Mouse (Mus musculus): ENCODE data around the gene Herpud2.

Gene Herpud2

GRCm38 (mm10) chr9:25151611-25152241 is at the start of gene Herpud2:
TSS of gene Herpud2 (minus strand) at chr9:25151820.
- peak; percentile 80 for DNase-seq (ENCODE audit: low spot score)

- no peak for DNase-seq (ENCODE audit: low spot score)
Measured at GRCm38 (mm10) chr9:25200987-25201386, 49.4 kb upstream of the Herpud2 start.

- DNase-seq (ENCODE audit: low spot score): no peak
Measured at GRCm38 (mm10) chr9:25200148-25200547, 48.5 kb upstream of the Herpud2 start.

GRCm38 (mm10) chr9:25196746-25197145 is 45.1 kb upstream of the Herpud2 start:
- DNase-seq (ENCODE audit: low spot score): no peak

GRCm38 (mm10) chr9:25191612-25192011 is 40.0 kb upstream of the Herpud2 start:
- DNase-seq (ENCODE audit: low spot score): no peak

- DNase-seq (ENCODE audit: low spot score): no peak
Measured at GRCm38 (mm10) chr9:25186501-25186900, 34.9 kb upstream of the Herpud2 start.

DNA sequence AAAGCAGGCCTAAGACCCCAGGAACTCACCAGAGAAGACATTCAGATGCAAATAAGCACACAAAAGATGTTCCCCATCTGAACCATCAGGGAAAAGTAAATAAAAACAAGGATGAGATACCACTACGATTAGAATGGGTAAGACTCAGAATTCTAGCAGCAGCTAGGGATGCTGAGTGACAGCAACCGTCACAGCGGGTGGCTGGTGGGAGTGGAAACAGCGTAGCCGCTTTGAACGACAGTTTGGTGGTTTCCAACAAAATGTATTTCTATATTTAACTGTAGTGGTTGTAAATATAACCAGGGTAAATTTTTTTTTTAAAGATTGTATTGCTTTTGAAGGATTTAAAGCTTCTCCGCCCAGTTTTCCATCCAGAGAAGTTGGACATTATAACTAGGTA is 34.2 kb upstream of the Herpud2 start:
- no peak for DNase-seq (ENCODE audit: low spot score)

DNA sequence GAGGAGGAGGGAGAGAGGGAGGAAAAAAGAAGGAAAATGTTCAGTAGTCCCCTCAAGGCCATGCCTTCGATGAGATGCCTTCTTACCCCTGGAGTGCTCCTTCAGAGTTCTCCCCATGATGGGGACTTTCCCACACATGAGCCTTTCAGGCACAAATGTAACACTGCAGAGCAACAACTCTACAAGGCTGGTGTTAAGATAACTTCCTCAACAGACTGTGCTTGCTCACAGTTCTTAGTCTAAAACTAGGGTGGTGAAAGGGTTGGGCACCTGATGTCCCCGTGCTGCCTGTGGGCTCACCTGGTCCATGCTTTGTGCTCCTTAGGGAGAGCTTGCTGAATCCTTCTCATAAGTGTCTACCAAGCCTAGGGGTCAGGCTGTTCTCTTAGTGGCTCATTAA is 33.0 kb upstream of the Herpud2 start:
- no peak for DNase-seq (ENCODE audit: low spot score)

- no peak for DNase-seq (ENCODE audit: low spot score)
Measured at GRCm38 (mm10) chr9:25178066-25178465, 26.4 kb upstream of the Herpud2 start.

DNA sequence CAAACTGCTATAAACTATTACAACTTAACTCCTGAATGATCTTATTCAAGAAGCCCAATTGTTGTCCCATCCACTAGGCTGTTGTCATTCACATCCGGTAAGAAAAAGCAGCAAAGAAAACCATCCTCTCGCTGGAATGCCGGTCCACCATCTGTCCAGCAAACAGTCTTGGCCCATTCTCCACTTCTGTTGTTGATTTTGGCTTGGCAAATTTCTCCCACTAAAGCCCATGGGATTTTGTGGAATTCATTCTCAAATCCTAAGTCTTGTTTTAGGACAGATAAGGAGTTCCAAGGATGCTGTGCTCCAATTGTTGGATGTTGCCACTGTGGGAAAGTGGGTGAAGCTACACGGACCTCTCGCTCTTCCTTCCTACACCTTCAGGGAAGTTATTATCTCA is 25.6 kb upstream of the Herpud2 start:
- DNase-seq (ENCODE audit: low spot score): no peak

- no peak for DNase-seq (ENCODE audit: low spot score)
Measured at GRCm38 (mm10) chr9:25176562-25176961, 24.9 kb upstream of the Herpud2 start.

DNA sequence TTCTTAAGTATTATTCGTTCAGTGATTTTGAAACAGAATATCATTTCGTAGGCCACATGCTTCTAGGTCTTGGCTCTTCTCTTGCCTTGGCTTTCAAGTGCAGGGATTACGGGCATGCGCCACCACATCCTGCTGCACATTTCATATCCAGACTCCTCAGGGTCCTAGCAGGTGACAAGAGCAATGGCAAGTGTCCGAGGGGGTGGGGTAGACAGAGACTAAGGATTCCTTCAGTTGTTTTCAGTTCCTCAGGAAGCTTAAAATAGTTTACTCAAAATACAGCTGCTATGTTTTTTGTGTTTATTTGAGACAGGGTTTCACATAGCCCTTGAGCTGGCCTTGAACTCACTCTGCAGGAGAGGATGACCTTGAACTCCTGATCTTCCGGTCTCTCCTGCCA is 24.4 kb upstream of the Herpud2 start:
- no peak for DNase-seq (ENCODE audit: low spot score)

DNA sequence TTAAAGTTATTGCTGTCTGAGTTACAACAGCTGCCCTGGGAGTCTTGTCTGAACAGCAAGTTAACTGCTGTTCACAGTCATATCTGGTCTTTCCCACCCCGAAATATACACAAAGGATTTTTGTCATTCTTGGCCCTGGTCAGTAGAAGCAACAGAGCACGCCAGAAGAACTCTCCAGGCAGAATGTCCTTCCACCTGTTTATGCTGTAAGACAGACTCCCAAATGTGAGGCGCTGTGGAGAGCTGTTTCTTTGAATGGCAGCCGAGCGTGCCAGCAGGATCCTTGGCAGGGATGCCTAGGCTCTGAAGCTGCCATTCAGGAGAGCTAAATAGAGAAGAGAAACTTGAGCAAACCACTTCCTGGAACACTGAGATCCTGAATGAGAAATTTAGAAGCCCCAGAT is 23.4 kb upstream of the Herpud2 start:
- DNase-seq (ENCODE audit: low spot score): no peak

DNA sequence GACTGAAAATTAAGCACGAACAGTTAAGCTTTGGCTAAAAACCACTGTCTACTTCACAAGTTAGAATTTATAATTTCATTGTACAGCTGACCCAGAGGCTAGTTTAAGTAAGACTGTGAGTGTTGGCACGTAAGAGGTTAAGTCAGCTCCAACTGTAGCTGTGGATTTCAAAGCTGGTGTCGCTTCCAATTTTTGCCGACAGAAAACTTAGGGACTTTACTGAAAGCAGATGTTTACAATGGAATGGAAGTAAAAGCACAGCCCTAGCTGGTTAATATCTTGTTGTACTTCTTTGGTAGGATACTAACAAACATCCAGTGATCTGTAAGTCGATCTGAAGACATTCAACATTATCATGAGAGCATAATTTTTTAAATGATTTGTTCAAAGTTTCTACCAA is 23.0 kb upstream of the Herpud2 start:
- DNase-seq (ENCODE audit: low spot score): no peak

DNA sequence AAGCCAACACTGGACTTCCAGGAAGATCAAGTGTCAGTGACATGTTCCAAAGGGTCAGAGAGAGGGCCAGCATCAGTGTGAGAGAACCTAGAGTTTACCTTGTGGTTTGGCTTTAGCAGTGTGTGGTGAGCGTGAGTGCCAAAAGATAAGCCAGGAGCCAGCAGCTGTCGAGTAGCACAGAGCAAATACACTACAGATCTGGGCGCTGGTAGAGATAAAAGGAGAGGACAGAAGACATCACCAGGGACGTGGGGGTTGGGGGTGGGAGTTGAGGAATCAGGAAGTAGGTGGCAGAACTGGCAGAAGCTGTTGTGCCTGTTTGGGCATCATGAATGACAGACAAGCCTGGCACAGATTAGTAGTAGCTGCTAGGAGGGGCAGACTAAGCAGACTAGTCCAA is 21.6 kb upstream of the Herpud2 start:
- no peak for DNase-seq (ENCODE audit: low spot score)

- no peak for DNase-seq (ENCODE audit: low spot score)
Measured at GRCm38 (mm10) chr9:25169626-25170025, 18.0 kb upstream of the Herpud2 start.

- no peak for DNase-seq (ENCODE audit: low spot score)
Measured at GRCm38 (mm10) chr9:25167458-25168084, 16.0 kb upstream of the Herpud2 start.

DNA sequence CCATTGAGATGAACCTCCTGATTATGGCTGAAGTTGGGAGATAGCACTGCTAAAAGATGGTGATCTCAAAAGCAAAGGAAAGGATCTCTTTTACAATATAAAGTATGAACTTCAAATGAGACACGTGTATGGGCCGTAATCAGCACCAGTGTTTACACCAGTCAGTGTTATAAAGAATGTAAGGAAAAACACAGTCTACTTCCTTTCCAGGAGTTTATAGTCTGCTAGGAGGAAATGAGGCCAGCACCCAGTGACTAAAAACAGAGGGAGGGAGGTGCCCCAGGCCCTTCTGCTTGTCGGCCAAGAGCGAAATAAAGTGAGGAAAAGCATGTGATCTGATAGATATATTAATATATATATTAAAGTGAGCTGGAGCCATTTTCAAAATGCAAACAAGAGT is 6.6 kb upstream of the Herpud2 start:
- no peak for DNase-seq (ENCODE audit: low spot score)

GRCm38 (mm10) chr9:25156377-25156776 is 4.8 kb upstream of the Herpud2 start:
- no peak for DNase-seq (ENCODE audit: low spot score)

GRCm38 (mm10) chr9:25153066-25153465 is 1.4 kb upstream of the Herpud2 start:
- DNase-seq (ENCODE audit: low spot score): no peak

DNA sequence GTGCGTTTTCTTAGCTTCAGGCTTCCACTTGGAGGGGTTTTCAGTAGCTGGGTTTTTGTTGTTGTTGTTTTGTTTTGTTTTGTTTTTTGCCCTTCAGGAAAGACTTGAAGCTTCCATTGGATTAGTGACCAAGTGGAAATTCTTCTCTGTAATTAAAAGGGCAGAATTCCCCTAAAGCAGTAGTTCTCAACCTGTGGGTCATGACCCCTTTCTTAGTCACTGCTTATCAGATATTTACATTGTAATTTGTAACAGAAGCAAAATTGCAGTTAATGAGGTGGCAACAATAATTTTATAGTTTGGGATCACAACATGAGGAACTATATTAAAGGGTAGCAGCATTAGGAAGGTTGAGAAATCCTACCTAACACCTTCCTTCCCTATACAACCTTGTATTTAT is 837 bp upstream of the Herpud2 start:
- DNase-seq (ENCODE audit: low spot score): no peak

DNA sequence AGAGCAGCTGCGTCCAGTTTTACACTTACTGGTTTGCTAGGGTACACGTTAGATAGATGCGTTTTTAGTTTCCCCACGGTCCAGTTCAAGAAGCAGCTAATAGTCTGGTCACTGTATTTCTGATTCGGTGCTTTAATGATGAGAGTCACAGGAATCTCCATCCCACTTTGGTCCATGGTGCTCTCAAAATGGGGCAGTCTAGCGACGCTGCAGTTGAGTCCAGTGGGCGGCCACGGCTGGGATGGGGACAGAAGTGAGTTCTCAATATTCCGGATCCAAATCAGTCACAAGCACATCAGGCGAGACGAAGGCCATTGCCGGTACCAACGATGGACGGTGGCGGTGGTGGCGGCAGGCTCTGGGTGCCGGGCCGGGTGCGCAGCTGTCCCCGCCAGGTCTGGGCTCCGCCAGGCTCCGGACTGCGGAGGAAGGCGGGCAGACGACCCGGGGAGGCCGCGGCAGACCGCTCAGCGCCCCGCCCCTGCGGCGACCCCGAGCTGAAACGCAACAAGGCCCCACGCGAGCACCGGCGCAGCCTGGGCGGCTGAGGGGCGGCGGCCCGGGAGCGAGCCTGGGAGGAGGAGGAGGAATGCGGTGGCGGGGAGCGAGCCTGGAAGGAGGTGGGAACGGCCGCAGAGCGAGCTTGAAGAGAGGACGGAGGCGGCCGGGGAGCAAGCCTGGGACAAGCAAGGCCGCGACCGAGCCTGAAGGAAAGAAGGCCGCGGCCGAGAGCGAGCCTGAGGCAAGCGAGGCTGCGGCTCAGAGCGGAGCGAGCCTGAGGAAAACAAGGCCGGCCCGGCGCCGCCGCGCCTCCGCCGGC is 619 bp downstream of the Herpud2 start:
- peak; percentile 49 for DNase-seq (ENCODE audit: low spot score)

DNA sequence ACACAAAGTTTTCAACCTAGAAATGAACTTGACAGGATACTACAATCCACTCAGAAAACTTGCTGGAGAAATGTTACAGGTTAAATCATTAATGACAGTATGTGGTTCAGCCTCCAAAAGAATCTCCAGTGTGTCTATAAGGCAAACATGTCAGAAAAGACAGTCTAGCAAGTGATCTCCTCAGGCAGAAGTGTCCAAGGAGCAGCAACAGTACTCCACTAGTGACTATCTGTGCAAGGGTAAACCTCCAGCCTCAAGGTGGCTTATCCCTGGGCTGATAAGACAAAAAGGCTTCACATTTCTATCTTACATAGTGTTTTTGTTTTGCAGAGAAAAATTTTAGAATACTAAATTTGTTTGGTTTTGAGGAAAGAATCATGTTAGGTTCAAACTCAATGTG is 2.9 kb downstream of the Herpud2 start:
- DNase-seq (ENCODE audit: low spot score): no peak
